Mouse (Mus musculus) MEL (cell line): ENCODE results near the gene Gpam. TPM values are rescaled to one million over a fixed set of nuclear protein-coding genes. Genes with fewer than 3 reads are reported as not detected.

Experiments used
- DNase-seq: peaks from one replicate; pipeline ENCODE4 v3.0.0; 2011; ENCODE audit warnings: low read depth, low spot score
- H3K27ac ChIP-seq: 2 replicates; pipeline ENCODE4 v1.5.1; 2012; ENCODE audit warnings: low read depth, mild to moderate bottlenecking, control low read depth, low read length, moderate library complexity; ENCODE audit not compliant: control insufficient read depth
- H3K27me3 ChIP-seq, 2 experiments: fragments of 150-350 bp in 1 of 2; sonication (generic) in 1 of 2; 2 replicates each; pipeline ENCODE4 v1.6.1; 2012; ENCODE audit warnings: low read length in 2 of 2, mild to moderate bottlenecking in 2 of 2, improper control_type of control experiment in 1 of 2, moderate library complexity in 1 of 2; ENCODE audit not compliant: insufficient read depth in 2 of 2, control insufficient read depth in 1 of 2
- H3K36me3 ChIP-seq, 2 experiments: 2 replicates each; pipeline ENCODE4 v1.6.1; 2012 to 2014; ENCODE audit warnings: low read length in 2 of 2, improper control_type of control experiment in 1 of 2, inconsistent platforms in 1 of 2, mild to moderate bottlenecking in 1 of 2; ENCODE audit not compliant: insufficient read depth in 2 of 2, control insufficient read depth in 1 of 2
- H3K4me1 ChIP-seq, 2 experiments: fragments of 150-350 bp in 1 of 2; sonication (generic) in 1 of 2; 2 replicates each; pipeline ENCODE4 v1.6.1; 2012; ENCODE audit warnings: low read length in 2 of 2, improper control_type of control experiment in 1 of 2, mild to moderate bottlenecking in 1 of 2; ENCODE audit not compliant: insufficient read depth in 2 of 2, control insufficient read depth in 1 of 2
- H3K4me3 ChIP-seq, 2 experiments: fragments of 150-350 bp in 1 of 2; sonication (generic) in 1 of 2; 2 replicates each; pipeline ENCODE4 v1.5.1; 2012; ENCODE audit warnings: low read depth in 2 of 2, low read length in 2 of 2, mild to moderate bottlenecking in 2 of 2, moderate library complexity in 2 of 2, control low read depth in 1 of 2, improper control_type of control experiment in 1 of 2; ENCODE audit not compliant: control insufficient read depth in 1 of 2, insufficient read depth in 1 of 2
- H3K79me2 ChIP-seq: 2 replicates; pipeline ENCODE4 v1.6.1; 2012; ENCODE audit warnings: mild to moderate bottlenecking, low read length, moderate library complexity; ENCODE audit not compliant: control insufficient read depth, poor library complexity, insufficient read depth
- H3K9ac ChIP-seq: 2 replicates; pipeline ENCODE4 v1.6.1; 2012; ENCODE audit warnings: low read depth, mild to moderate bottlenecking, control low read depth, low read length, moderate library complexity; ENCODE audit not compliant: control insufficient read depth, poor library complexity, severe bottlenecking
- H3K9me3 ChIP-seq: fragments of 150-350 bp; sonication (generic); replicated peaks from 2 replicates; pipeline ENCODE4 v1.6.1; 2012; ENCODE audit warnings: mild to moderate bottlenecking, low read length, improper control_type of control experiment, moderate library complexity; ENCODE audit not compliant: insufficient read depth
- BHLHE40 ChIP-seq: IDR thresholded peaks from 2 replicates; pipeline ENCODE4 v1.6.1; 2012; ENCODE audit warnings: low read depth, mild to moderate bottlenecking, inconsistent platforms, low read length, improper control_type of control experiment, borderline replicate concordance
- CHD1 ChIP-seq: IDR thresholded peaks from 2 replicates; pipeline ENCODE4 v1.6.1; 2012; ENCODE audit warnings: low read depth, mild to moderate bottlenecking, inconsistent platforms, low read length, improper control_type of control experiment
- CHD2 ChIP-seq: IDR thresholded peaks from 2 replicates; pipeline ENCODE4 v1.6.1; 2011; ENCODE audit warnings: low read length, improper control_type of control experiment
- CTCF ChIP-seq, 3 experiments: IDR thresholded peaks in 2 of 3; conservative IDR thresholded peaks in 1 of 3; 2 replicates each; pipeline ENCODE4 v1.5.1; 2011 to 2012; ENCODE audit warnings: low read length in 3 of 3, low read depth in 2 of 3, mild to moderate bottlenecking in 2 of 3, improper control_type of control experiment in 1 of 3, inconsistent platforms in 1 of 3, mixed read lengths in 1 of 3, moderate library complexity in 1 of 3; ENCODE audit not compliant: control insufficient read depth in 1 of 3, insufficient read depth in 1 of 3, poor library complexity in 1 of 3, severe bottlenecking in 1 of 3
- E2F4 ChIP-seq: IDR thresholded peaks from 2 replicates; pipeline ENCODE4 v1.6.1; 2011; ENCODE audit warnings: low read depth, low read length, improper control_type of control experiment, borderline replicate concordance
- ELF1 ChIP-seq: IDR thresholded peaks from 2 replicates; pipeline ENCODE4 v1.6.1; 2014; ENCODE audit warnings: low read depth, mild to moderate bottlenecking, inconsistent platforms, low read length, improper control_type of control experiment, moderate library complexity
- EP300 ChIP-seq, 2 experiments: IDR thresholded peaks; 2 replicates each; pipeline ENCODE4 v1.6.1; 2011; ENCODE audit warnings: improper control_type of control experiment in 2 of 2, low read length in 2 of 2, low read depth in 1 of 2, mild to moderate bottlenecking in 1 of 2
- ETS1 ChIP-seq: IDR thresholded peaks from 2 replicates; pipeline ENCODE4 v1.6.1; 2012; ENCODE audit warnings: low read depth, mild to moderate bottlenecking, inconsistent platforms, low read length, improper control_type of control experiment, moderate library complexity
- GABPA ChIP-seq: IDR thresholded peaks from 2 replicates; pipeline ENCODE4 v1.6.1; 2012; ENCODE audit warnings: low read depth, mild to moderate bottlenecking, inconsistent platforms, low read length, improper control_type of control experiment, moderate library complexity
- GATA1 ChIP-seq: IDR thresholded peaks from 2 replicates; pipeline ENCODE4 v1.6.1; 2011; ENCODE audit warnings: low read depth, low read length, improper control_type of control experiment
- JUND ChIP-seq: IDR thresholded peaks from 2 replicates; pipeline ENCODE4 v1.6.1; 2011; ENCODE audit warnings: low read depth, mild to moderate bottlenecking, improper control_type of control experiment, low read length
- KAT2A ChIP-seq: conservative IDR thresholded peaks from 2 replicates; pipeline ENCODE4 v1.6.1; 2012; ENCODE audit warnings: low read depth, low read length, improper control_type of control experiment, inconsistent platforms
- MAFK ChIP-seq: IDR thresholded peaks from 2 replicates; pipeline ENCODE4 v1.6.1; 2011; ENCODE audit warnings: low read depth, mild to moderate bottlenecking, low read length, improper control_type of control experiment, borderline replicate concordance
- MAX ChIP-seq: IDR thresholded peaks from 2 replicates; pipeline ENCODE4 v1.6.1; 2011; ENCODE audit warnings: low read length, improper control_type of control experiment
- MXI1 ChIP-seq: IDR thresholded peaks from 2 replicates; pipeline ENCODE4 v1.6.1; 2011; ENCODE audit warnings: mild to moderate bottlenecking, low read depth, low read length, improper control_type of control experiment
- MYB ChIP-seq: IDR thresholded peaks from 2 replicates; pipeline ENCODE4 v1.6.1; 2011; ENCODE audit warnings: mild to moderate bottlenecking, low read depth, low read length, improper control_type of control experiment
- MYC ChIP-seq: IDR thresholded peaks from 2 replicates; pipeline ENCODE4 v1.6.1; 2011; ENCODE audit warnings: low read depth, mild to moderate bottlenecking, low read length, improper control_type of control experiment, moderate library complexity
- NRF1 ChIP-seq: IDR thresholded peaks from 2 replicates; pipeline ENCODE4 v1.6.1; 2014; ENCODE audit warnings: low read depth, mild to moderate bottlenecking, inconsistent platforms, low read length, improper control_type of control experiment, moderate library complexity; ENCODE audit not compliant: poor library complexity, insufficient read depth, severe bottlenecking
- POLR2A ChIP-seq, 2 experiments: IDR thresholded peaks; 2 replicates each; pipeline ENCODE4 v1.6.1; 2011 to 2012; ENCODE audit warnings: low read length in 2 of 2, mild to moderate bottlenecking in 2 of 2, control low read depth in 1 of 2, improper control_type of control experiment in 1 of 2, low read depth in 1 of 2, moderate library complexity in 1 of 2; ENCODE audit not compliant: control insufficient read depth in 1 of 2, insufficient read depth in 1 of 2, poor library complexity in 1 of 2
- POLR2AphosphoS2 ChIP-seq: IDR thresholded peaks from 2 replicates; pipeline ENCODE4 v1.6.1; 2011; ENCODE audit warnings: low read length, improper control_type of control experiment
- POLR2AphosphoS5 ChIP-seq: IDR thresholded peaks from 2 replicates; pipeline ENCODE4 v1.6.1; 2012; ENCODE audit warnings: low read depth, borderline replicate concordance, mild to moderate bottlenecking, inconsistent platforms, low read length, moderate library complexity, mixed read lengths
- RAD21 ChIP-seq: IDR thresholded peaks from 2 replicates; pipeline ENCODE4 v1.6.1; 2011; ENCODE audit warnings: mild to moderate bottlenecking, low read depth, low read length, improper control_type of control experiment
- RCOR1 ChIP-seq: IDR thresholded peaks from 2 replicates; pipeline ENCODE4 v1.6.1; 2012; ENCODE audit warnings: low read depth, mild to moderate bottlenecking, inconsistent platforms, low read length, improper control_type of control experiment
- SIN3A ChIP-seq: IDR thresholded peaks from 2 replicates; pipeline ENCODE4 v1.6.1; 2012; ENCODE audit warnings: low read length, improper control_type of control experiment, inconsistent platforms
- SMC3 ChIP-seq: IDR thresholded peaks from 2 replicates; pipeline ENCODE4 v1.6.1; 2011; ENCODE audit warnings: low read depth, low read length, improper control_type of control experiment
- TAL1 ChIP-seq: IDR thresholded peaks from 2 replicates; pipeline ENCODE4 v1.6.1; 2012; ENCODE audit warnings: mild to moderate bottlenecking, inconsistent platforms, low read length, moderate library complexity, mixed read lengths
- TBP ChIP-seq: IDR thresholded peaks from 2 replicates; pipeline ENCODE4 v1.8.0; 2011; ENCODE audit warnings: low read depth, low read length, improper control_type of control experiment
- TCF12 ChIP-seq: IDR thresholded peaks from 2 replicates; pipeline ENCODE4 v1.6.1; 2014; ENCODE audit warnings: low read depth, mild to moderate bottlenecking, inconsistent platforms, low read length, improper control_type of control experiment, moderate library complexity
- UBTF ChIP-seq: IDR thresholded peaks from 2 replicates; pipeline ENCODE4 v1.6.1; 2012; ENCODE audit warnings: low read depth, mild to moderate bottlenecking, inconsistent platforms, low read length, improper control_type of control experiment, moderate library complexity, borderline replicate concordance; ENCODE audit not compliant: insufficient read depth
- ZC3H11A ChIP-seq: IDR thresholded peaks from 2 replicates; pipeline ENCODE4 v1.6.1; 2012; ENCODE audit warnings: low read depth, mild to moderate bottlenecking, inconsistent platforms, low read length, improper control_type of control experiment
- ZKSCAN1 ChIP-seq: IDR thresholded peaks from 2 replicates; pipeline ENCODE4 v1.6.1; 2012; ENCODE audit warnings: low read depth, mild to moderate bottlenecking, inconsistent platforms, low read length, improper control_type of control experiment, moderate library complexity
- polyA plus RNA-seq, 2 experiments: library from polyadenylated mRNA; stranded (reverse) in 1 of 2; unstranded in 1 of 2; fragments of >175 nt in 1 of 2; fragments of >200 nt in 1 of 2; gene quantifications; 2 replicates each; pipeline versions ENCODE4 v1.2.1 to v1.2.4; 2012; ENCODE audit warnings: low replicate concordance in 2 of 2, low read depth in 1 of 2; ENCODE audit not compliant: insufficient read length in 2 of 2, insufficient read depth in 1 of 2, missing spikeins in 1 of 2
- total RNA-seq: library from RNA; depleted of rRNA; stranded (reverse); fragments of 300-350 nt; gene quantifications from 2 replicates; pipeline ENCODE4 v1.2.3, GENCODE M21; 2012

Gene Gpam
- total and polyA plus RNA-seq, 3 experiments: 26.2 to 327 (median 37.1) TPM

DNA sequence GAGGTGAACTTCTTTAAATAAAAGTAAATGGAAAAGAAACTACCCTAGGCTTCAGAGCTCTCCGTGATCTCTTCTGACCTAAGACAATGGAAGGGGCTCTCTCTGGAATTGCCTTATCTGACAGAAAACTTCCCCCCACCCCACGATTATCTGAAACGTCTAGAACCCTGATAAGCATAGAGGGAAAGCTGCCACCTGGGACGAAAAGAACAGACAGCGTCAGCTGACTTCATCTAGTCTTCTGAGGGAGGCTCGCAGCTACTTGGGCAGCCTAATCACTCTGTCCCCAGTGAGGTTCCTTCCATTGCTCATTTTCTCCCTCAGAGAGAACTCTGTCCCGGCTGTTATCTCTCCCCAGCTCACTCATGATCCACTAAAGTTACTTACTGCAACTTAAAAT lies 36.9 kb downstream of the Gpam start (continued):
- TF ChIP-seq MXI1: no peak
- TF ChIP-seq GATA1: peak; percentile 45; the same call in 1 of the 2 replicates
- no peak for TF ChIP-seq TAL1
- no peak for TF ChIP-seq JUND
- TF ChIP-seq CHD1: no peak
- TF ChIP-seq GABPA: no peak
- TF ChIP-seq ELF1: no peak
- no peak for TF ChIP-seq CHD2
- TF ChIP-seq MAX: no peak
- peak; percentile 74 for TF ChIP-seq ETS1
- peak; percentile 46; the same call in 1 of the 2 replicates for TF ChIP-seq TCF12
- TF ChIP-seq MAFK: no peak
- TF ChIP-seq CTCF (IDR thresholded peaks at IDR 0.05 in 2 of 3, conservative IDR thresholded peaks at IDR 0.05 in 1 of 3; ENCODE audit: control insufficient read depth in 1 of 3, insufficient read depth in 1 of 3, low read depth in 2 of 3, low read length in 3 of 3, poor library complexity in 1 of 3, severe bottlenecking in 1 of 3): no peak
- TF ChIP-seq POLR2AphosphoS2: no peak
- no peak for TF ChIP-seq E2F4
- no peak for TF ChIP-seq RAD21
- no peak for TF ChIP-seq POLR2A (IDR thresholded peaks at IDR 0.05; ENCODE audit: control insufficient read depth in 1 of 2, insufficient read depth in 1 of 2, low read depth in 1 of 2, low read length in 2 of 2, poor library complexity in 1 of 2)
- TF ChIP-seq ZC3H11A: no peak
- no peak for TF ChIP-seq SIN3A
- no peak for TF ChIP-seq RCOR1
- no peak for TF ChIP-seq POLR2AphosphoS5
- TF ChIP-seq ZKSCAN1: no peak
- no peak for TF ChIP-seq TBP
- no peak for TF ChIP-seq KAT2A
- no peak for TF ChIP-seq MYB

GRCm38 (mm10) chr19:55087776-55088175 lies 39.3 kb downstream of the Gpam start:
- TF ChIP-seq EP300 (IDR thresholded peaks at IDR 0.05; ENCODE audit: low read depth in 1 of 2, low read length in 2 of 2) (no peak), GATA1 (no peak), TBP (no peak), NRF1 (no peak), BHLHE40 (no peak), RCOR1 (no peak), UBTF (no peak), MYC (no peak), SMC3 (no peak), KAT2A (no peak)
- Histone ChIP-seq H3K9ac (no peak overlapping the region), H3K79me2 (no peaks in the 10 kb centered on the region), H3K4me3 (no peak overlapping the region), H3K4me1 (peaks cover 16 to 26% of the 10 kb centered on the region in 2 experiments), H3K36me3 (peaks cover 9 to 36% of the 10 kb centered on the region in 2 experiments), H3K9me3 (no peaks in the 10 kb centered on the region), H3K27ac (no peak overlapping the region), H3K27me3 (no peaks in the 10 kb centered on the region)
- DNase-seq: no peak
